Mouse (Mus musculus) liver, adult 2 months (tissue): ENCODE measurements around the gene Dock9. TPM values are rescaled to one million over a fixed set of nuclear protein-coding genes. Genes with fewer than 3 reads are reported as not detected.

ENCODE experiments used
- DNase-seq: peaks from one replicate; pipeline ENCODE4 v3.0.0-alpha.2; 2011; ENCODE audit warnings: low read depth, low spot score; ENCODE audit errors: extremely low read depth
- H3K27ac ChIP-seq: fragments of 200-500 bp; replicated peaks from 2 replicates; pipeline ENCODE4 v1.5.1; 2012; ENCODE audit warnings: low read depth, mild to moderate bottlenecking, control low read depth, inconsistent platforms, low read length; ENCODE audit not compliant: insufficient read depth
- H3K27me3 ChIP-seq: fragments of 200-500 bp; 2 replicates; pipeline ENCODE4 v1.6.1; 2012; ENCODE audit warnings: mild to moderate bottlenecking, moderate library complexity, low read length, inconsistent platforms; ENCODE audit not compliant: control insufficient read depth, insufficient read depth
- H3K36me3 ChIP-seq: fragments of 200-500 bp; 2 replicates; pipeline ENCODE4 v1.6.1; 2012; ENCODE audit warnings: low read length, inconsistent platforms; ENCODE audit not compliant: control insufficient read depth, insufficient read depth
- H3K4me1 ChIP-seq: fragments of 200-500 bp; 2 replicates; pipeline ENCODE4 v1.6.1; 2011; ENCODE audit warnings: low read length; ENCODE audit not compliant: control insufficient read depth, insufficient read depth
- H3K4me3 ChIP-seq: fragments of 200-500 bp; 2 replicates; pipeline ENCODE4 v1.5.1; 2011; ENCODE audit warnings: low read depth, mild to moderate bottlenecking, control low read depth, low read length, moderate library complexity; ENCODE audit not compliant: insufficient read depth
- H3K79me2 ChIP-seq: fragments of 200-500 bp; 2 replicates; pipeline ENCODE4 v1.6.1; 2012; ENCODE audit warnings: inconsistent platforms, mild to moderate bottlenecking, low read length, moderate library complexity; ENCODE audit not compliant: control insufficient read depth, insufficient read depth
- H3K9ac ChIP-seq: fragments of 200-500 bp; 2 replicates; pipeline ENCODE4 v1.6.1; 2012; ENCODE audit warnings: low read depth, mild to moderate bottlenecking, control low read depth, inconsistent platforms, low read length
- CTCF ChIP-seq: fragments of 200-500 bp; IDR thresholded peaks from 2 replicates; pipeline ENCODE4 v1.5.1; 2011; ENCODE audit warnings: low read depth, low read length, control low read depth
- POLR2A ChIP-seq: fragments of 200-500 bp; IDR thresholded peaks from 2 replicates; pipeline ENCODE4 v1.6.1; 2011; ENCODE audit warnings: low read length, control low read depth; ENCODE audit not compliant: insufficient read depth; ENCODE audit errors: extremely low read depth
- WGBS: fragments of 180-500 bp; shearing (Covaris S2); methylation state at CpG from one replicate; pipeline ENCODE4 v1.1.7; 2018; 5-methylcytosine and 5-hydroxymethylcytosine counted together
- polyA plus RNA-seq: library from polyadenylated mRNA; depleted of rRNA; stranded (reverse); fragments of >200 nt; gene quantifications from 2 replicates; pipeline ENCODE4 v1.2.3, GENCODE M21; 2012
- total RNA-seq: library from RNA; depleted of rRNA; stranded (reverse); fragments of >200 nt; gene quantifications from 2 replicates; pipeline ENCODE4 v1.2.3, GENCODE M21; 2014

Dock9 gene
- total and polyA plus RNA-seq, 2 experiments, result 3.8 to 11.4 TPM

- Histone ChIP-seq H3K79me2 (no peaks in the 10 kb centered on the region), H3K4me1 (peaks cover 7% of the 10 kb centered on the region), H3K27ac (no peak overlapping the region), H3K27me3 (peaks cover 9% of the 10 kb centered on the region), H3K9ac (no peak overlapping the region), H3K4me3 (no peak overlapping the region), H3K36me3 (no peaks in the 10 kb centered on the region)
- TF ChIP-seq POLR2A (no peak), CTCF (no peak)
- no peak for DNase-seq
- WGBS, result 32% methylated on average over 9 of the region's 9 CpGs
These were observed 292.2 kb downstream of the Dock9 start for GRCm38 (mm10) chr14:121505485-121505860.

- TF ChIP-seq POLR2A (no peak), CTCF (no peak)
- Histone ChIP-seq H3K36me3 (no peaks in the 10 kb centered on the region), H3K27ac (no peak within 1 kb of the TSS), H3K4me3 (no peak within 1 kb of the TSS), H3K79me2 (no peaks in the 10 kb centered on the region), H3K4me1 (peaks cover 7% of the 10 kb centered on the region), H3K9ac (no peak within 1 kb of the TSS), H3K27me3 (peaks cover 9% of the 10 kb centered on the region)
- DNase-seq, result no peak
- WGBS, result 15% methylated on average over 33 of the region's 33 CpGs
These were observed 292.7 kb downstream of the Dock9 start, which contains the start of gene Slc15a1 for GRCm38 (mm10) chr14:121504781-121505484. Gene Slc15a1, minus strand, starts transcription at chr14:121505252.

DNA sequence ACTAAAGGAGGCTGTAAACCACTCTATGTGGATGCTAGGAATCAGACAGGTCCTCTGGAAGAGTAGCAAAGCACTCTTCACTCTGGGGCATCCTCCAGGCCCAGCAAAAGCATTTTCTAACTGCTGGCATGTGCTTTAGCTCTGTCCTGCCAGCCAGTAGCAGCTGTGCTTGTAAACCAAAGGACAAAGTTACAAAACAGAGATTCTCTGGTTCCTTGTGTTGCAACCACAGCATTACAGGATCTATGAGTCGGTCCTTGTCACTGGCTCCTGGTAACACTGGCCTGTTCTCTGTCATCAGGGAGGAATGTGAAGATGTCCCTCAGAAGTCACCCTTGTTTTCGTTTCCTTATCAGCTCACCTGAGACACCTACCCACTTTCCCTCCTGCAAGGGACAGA is 297.1 kb downstream of the Dock9 start:
- Histone ChIP-seq H3K4me1 (peaks cover 6% of the 10 kb centered on the region; the same call in 1 of the 2 replicates), H3K9ac (no peak overlapping the region), H3K79me2 (no peaks in the 10 kb centered on the region), H3K36me3 (no peaks in the 10 kb centered on the region), H3K4me3 (no peak overlapping the region), H3K27ac (no peak overlapping the region), H3K27me3 (peaks cover 9% of the 10 kb centered on the region)
- TF ChIP-seq POLR2A (no peak), CTCF (no peak)
- no peak for DNase-seq
- 35% methylated on average over 2 of the region's 2 CpGs for WGBS

DNA sequence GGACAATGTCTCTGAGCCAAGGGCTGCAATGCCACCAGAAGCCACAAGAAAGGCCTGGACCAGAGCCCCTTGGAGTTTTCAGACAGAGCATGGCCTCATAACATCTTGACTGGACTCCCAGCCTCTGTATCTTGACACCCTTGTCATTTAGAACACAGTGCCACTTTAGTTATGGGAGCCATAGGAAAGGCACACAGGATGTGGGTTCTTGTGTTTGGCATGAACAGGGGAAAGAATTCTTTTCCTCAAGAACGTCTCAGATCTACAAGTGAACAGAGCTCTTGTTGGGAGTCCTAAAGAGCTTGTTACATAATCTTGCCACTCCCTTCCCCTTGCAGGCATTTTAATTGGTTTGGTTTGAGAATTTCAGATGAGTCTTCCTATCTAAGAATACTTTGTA is 297.9 kb downstream of the Dock9 start:
- no peak for DNase-seq
- Histone ChIP-seq H3K4me1 (peaks cover under 1% of the 10 kb centered on the region; the same call in 1 of the 2 replicates), H3K9ac (no peak overlapping the region), H3K4me3 (no peak overlapping the region), H3K27ac (no peak overlapping the region), H3K36me3 (no peaks in the 10 kb centered on the region), H3K79me2 (no peaks in the 10 kb centered on the region), H3K27me3 (peaks cover 4% of the 10 kb centered on the region; the same call in 1 of the 2 replicates)
- TF ChIP-seq CTCF, result no peak
- WGBS, result 80% methylated on average over 1 of the region's 1 CpGs

- Histone ChIP-seq H3K9ac (no peak overlapping the region), H3K27ac (no peak overlapping the region), H3K4me3 (no peak overlapping the region), H3K4me1 (no peaks in the 10 kb centered on the region), H3K27me3 (no peaks in the 10 kb centered on the region), H3K36me3 (no peaks in the 10 kb centered on the region), H3K79me2 (no peaks in the 10 kb centered on the region)
- TF ChIP-seq CTCF (no peak), POLR2A (no peak)
- 76% methylated on average over 1 of the region's 1 CpGs for WGBS
- no peak for DNase-seq
These were observed 299.8 kb downstream of the Dock9 start for GRCm38 (mm10) chr14:121497800-121498199.

DNA sequence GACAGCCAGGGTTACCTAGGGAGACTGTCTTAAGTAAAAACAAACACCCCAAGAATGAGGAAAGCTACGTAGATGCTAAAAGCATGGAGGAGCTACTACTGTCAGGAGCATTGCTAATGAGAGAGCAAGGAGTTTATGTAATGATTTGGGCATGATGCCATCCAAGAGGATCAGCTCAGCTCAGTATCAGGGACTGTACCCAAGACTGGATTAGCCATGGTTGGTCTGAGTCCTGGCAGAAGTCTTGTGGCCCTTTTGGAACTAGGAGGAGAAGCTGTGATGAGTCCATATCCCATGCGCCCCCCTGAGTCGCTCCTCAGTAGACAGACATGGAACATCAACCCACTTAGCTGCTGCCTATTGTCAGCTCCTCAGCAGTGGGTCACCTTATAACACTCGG is 301.9 kb downstream of the Dock9 start:
- Histone ChIP-seq H3K4me3 (no peak overlapping the region), H3K79me2 (no peaks in the 10 kb centered on the region), H3K27me3 (no peaks in the 10 kb centered on the region), H3K27ac (no peak overlapping the region), H3K4me1 (no peaks in the 10 kb centered on the region), H3K36me3 (no peaks in the 10 kb centered on the region), H3K9ac (no peak overlapping the region)
- TF ChIP-seq CTCF (no peak), POLR2A (no peak)
- WGBS, result 89% methylated on average over 4 of the region's 4 CpGs
- DNase-seq, result no peak
